Mouse (Mus musculus) limb, embryonic 14.5 days (tissue): ENCODE results near the gene Ctnnd2. TPM values are rescaled to one million over a fixed set of nuclear protein-coding genes. Genes with fewer than 3 reads are reported as not detected.

ENCODE experiments used
- ATAC-seq: fragments of 200-750 bp; cut with Nextera tagmentation; 2 replicates; pipeline ENCODE4 v1.8.0; 2017; ENCODE audit warnings: low read depth, moderate number of reproducible peaks, moderate TSS enrichment; ENCODE audit not compliant: low FRiP score
- DNase-seq: peaks from one replicate; pipeline ENCODE4 v3.0.0-alpha.2; 2015; ENCODE audit warnings: low spot score
- H3K27ac ChIP-seq: fragments of 300-500 bp; sonication (generic); replicated peaks from 2 replicates; pipeline ENCODE4 v1.5.1; 2014; ENCODE audit warnings: low read depth, mild to moderate bottlenecking, low read length, moderate library complexity, mixed read lengths
- H3K27me3 ChIP-seq: fragments of 300-500 bp; sonication (generic); 2 replicates; pipeline ENCODE4 v1.6.1; 2014; ENCODE audit warnings: low read length, mixed read lengths; ENCODE audit not compliant: control insufficient read depth, insufficient read depth
- H3K36me3 ChIP-seq: fragments of 300-500 bp; sonication (generic); 2 replicates; pipeline ENCODE4 v1.6.1; 2014; ENCODE audit warnings: mild to moderate bottlenecking, low read length, moderate library complexity, mixed read lengths; ENCODE audit not compliant: control insufficient read depth, insufficient read depth
- H3K4me1 ChIP-seq: fragments of 300-500 bp; sonication (generic); 2 replicates; pipeline ENCODE4 v1.6.1; 2014; ENCODE audit warnings: antibody characterized with exemption, low read length, mixed read lengths; ENCODE audit not compliant: control insufficient read depth, insufficient read depth
- H3K4me2 ChIP-seq: fragments of 300-500 bp; sonication (generic); replicated peaks from 2 replicates; pipeline ENCODE4 v1.6.1; 2014; ENCODE audit warnings: low read depth, mild to moderate bottlenecking, low read length, moderate library complexity; ENCODE audit not compliant: severe bottlenecking
- H3K4me3 ChIP-seq: fragments of 300-500 bp; sonication (generic); replicated peaks from 2 replicates; pipeline ENCODE4 v1.5.1; 2014; ENCODE audit warnings: low read length
- H3K9ac ChIP-seq: fragments of 300-500 bp; sonication (generic); 2 replicates; pipeline ENCODE4 v1.6.1; 2014; ENCODE audit warnings: mild to moderate bottlenecking, low read depth, low read length, moderate library complexity; ENCODE audit not compliant: severe bottlenecking
- H3K9me3 ChIP-seq: fragments of 300-500 bp; sonication (generic); 2 replicates; pipeline ENCODE4 v1.6.1; 2016; ENCODE audit warnings: low read length; ENCODE audit not compliant: control insufficient read depth
- POLR2A ChIP-seq: fragments of 200-500 bp; IDR thresholded peaks from 2 replicates; pipeline ENCODE4 v1.8.0; 2012; ENCODE audit warnings: inconsistent platforms, mild to moderate bottlenecking, moderate library complexity, borderline replicate concordance; ENCODE audit not compliant: insufficient read depth, insufficient read length; ENCODE audit errors: extremely low read depth
- WGBS: fragments of 180-500 bp; shearing (Covaris S2); extraction: QIAGEN DNeasy Blood & Tissue Kit; methylation state at CpG from one replicate; pipeline ENCODE4 v1.1.7; 2014; 5-methylcytosine and 5-hydroxymethylcytosine counted together
- polyA plus RNA-seq, 2 experiments: library from polyadenylated mRNA; depleted of rRNA in 1 of 2; stranded (reverse) in 1 of 2; unstranded in 1 of 2; fragments of >200 nt; fragmentation: Nextera tagmentation in 1 of 2; extraction: Ambion mirVana in 1 of 2; gene quantifications; 2 replicates each; pipeline versions ENCODE4 v1.2.1 to v1.2.3; 2012 to 2014

Gene Ctnnd2
- polyA plus RNA-seq, 2 experiments: 3.6 to 4.2 TPM

GRCm38 (mm10) chr15:30550956-30551355 is 378.6 kb downstream of the Ctnnd2 start:
- no peak for DNase-seq
- Histone ChIP-seq H3K36me3 (no peaks in the 10 kb centered on the region), H3K9me3 (no peaks in the 10 kb centered on the region), H3K27me3 (no peaks in the 10 kb centered on the region), H3K27ac (no peak overlapping the region), H3K4me1 (no peaks in the 10 kb centered on the region), H3K4me2 (no peak overlapping the region), H3K4me3 (no peak overlapping the region), H3K9ac (no peak overlapping the region)
- TF ChIP-seq POLR2A: no peak
- 87% methylated on average over 12 of the region's 12 CpGs for WGBS
- ATAC-seq: no peak

- H3K36me3 ChIP-seq: no peaks in the 10 kb centered on the region
- H3K4me2 ChIP-seq: no peak overlapping the region
- no peak overlapping the region for H3K4me3 ChIP-seq
- ATAC-seq: no peak
- H3K9ac ChIP-seq: no peak overlapping the region
- H3K27ac ChIP-seq: no peak overlapping the region
- no peak for DNase-seq
- H3K9me3 ChIP-seq: no peaks in the 10 kb centered on the region
- WGBS: 84% methylated on average over 2 of the region's 2 CpGs
- no peaks in the 10 kb centered on the region for H3K27me3 ChIP-seq
- no peaks in the 10 kb centered on the region for H3K4me1 ChIP-seq
- TF ChIP-seq POLR2A: no peak
These were observed 381.6 kb downstream of the Ctnnd2 start for GRCm38 (mm10) chr15:30553910-30554406.

- Histone ChIP-seq H3K27ac (no peak overlapping the region), H3K36me3 (no peaks in the 10 kb centered on the region), H3K9me3 (no peaks in the 10 kb centered on the region), H3K27me3 (no peaks in the 10 kb centered on the region), H3K4me2 (no peak overlapping the region), H3K9ac (no peak overlapping the region), H3K4me3 (no peak overlapping the region), H3K4me1 (no peaks in the 10 kb centered on the region)
- no peak for DNase-seq
- TF ChIP-seq POLR2A: no peak
- whole genome bisulfite sequencing: 94% methylated on average over 2 of the region's 2 CpGs
- no peak for ATAC-seq
These were observed 383.4 kb downstream of the Ctnnd2 start for GRCm38 (mm10) chr15:30555787-30556186.

GRCm38 (mm10) chr15:30562375-30562774 is 390.0 kb downstream of the Ctnnd2 start:
- H3K36me3 ChIP-seq: no peaks in the 10 kb centered on the region
- no peaks in the 10 kb centered on the region for H3K4me1 ChIP-seq
- DNase-seq (no peak), ATAC-seq (no peak; the same call in 1 of the 2 replicates)
- H3K9me3 ChIP-seq: no peaks in the 10 kb centered on the region
- no peak overlapping the region for H3K4me3 ChIP-seq
- TF ChIP-seq POLR2A: no peak
- H3K4me2 ChIP-seq: no peak overlapping the region
- H3K27ac ChIP-seq: no peak overlapping the region
- H3K27me3 ChIP-seq: no peaks in the 10 kb centered on the region
- WGBS: 63% methylated on average over 5 of the region's 5 CpGs
- no peak overlapping the region for H3K9ac ChIP-seq

- H3K36me3 ChIP-seq: no peaks in the 10 kb centered on the region
- no peak for ATAC-seq
- no peak overlapping the region for H3K27ac ChIP-seq
- TF ChIP-seq POLR2A: no peak
- H3K4me3 ChIP-seq: no peak overlapping the region
- no peak overlapping the region for H3K9ac ChIP-seq
- no peaks in the 10 kb centered on the region for H3K9me3 ChIP-seq
- H3K4me2 ChIP-seq: no peak overlapping the region
- WGBS: 86% methylated on average over 2 of the region's 2 CpGs
- no peaks in the 10 kb centered on the region for H3K4me1 ChIP-seq
- no peaks in the 10 kb centered on the region for H3K27me3 ChIP-seq
- DNase-seq: no peak
These were observed 392.2 kb downstream of the Ctnnd2 start for GRCm38 (mm10) chr15:30564594-30564993.

- TF ChIP-seq POLR2A: no peak
- Histone ChIP-seq H3K27ac (no peak overlapping the region), H3K36me3 (no peaks in the 10 kb centered on the region), H3K9me3 (no peaks in the 10 kb centered on the region), H3K4me1 (no peaks in the 10 kb centered on the region), H3K4me3 (no peak overlapping the region), H3K9ac (no peak overlapping the region), H3K27me3 (no peaks in the 10 kb centered on the region), H3K4me2 (no peak overlapping the region)
- DNase-seq: no peak
- no peak for ATAC-seq
- 54% methylated on average over 8 of the region's 8 CpGs for WGBS
These were observed 397.9 kb downstream of the Ctnnd2 start for GRCm38 (mm10) chr15:30570254-30570800.
